Mouse (Mus musculus) liver, embryonic 14.5 days (tissue): ENCODE measurements around the gene Gm5737.

Source experiments
- CTCF ChIP-seq: IDR thresholded peaks from 2 replicates; pipeline ENCODE4 v1.5.1; 2016; ENCODE audit warnings: antibody characterized with exemption, low read depth, control low read depth
- EP300 ChIP-seq: IDR thresholded peaks from 2 replicates; pipeline ENCODE4 v1.6.1; 2016; ENCODE audit warnings: antibody characterized with exemption, low read depth

GRCm38 (mm10) chr7:120848831-120849512 is 36.8 kb downstream of the Gm5737 start:
- TF ChIP-seq CTCF: no peak
- no peak for TF ChIP-seq EP300
